Mouse (Mus musculus) stomach, embryonic 14.5 days (tissue): ENCODE data around the gene Pigr. TPM values are rescaled to one million over a fixed set of nuclear protein-coding genes. Genes with fewer than 3 reads are reported as not detected.

ENCODE experiments used
- polyA plus RNA-seq: library from polyadenylated mRNA; unstranded; fragments of >200 nt; fragmentation: Nextera tagmentation; extraction: Ambion mirVana; gene quantifications from 2 replicates; pipeline ENCODE4 v1.2.1, GENCODE M21; 2014

Gene Pigr
- polyA plus RNA-seq, 1 experiment from 2014 or later: not detected

Other genes with a start within 250 kb of the Pigr start
- gene Zp3r, start 197.1 kb upstream of the Pigr start, polyA plus RNA-seq: 0.14 and 0.52 TPM in 2 replicates
- gene C4bp, start 165.1 kb upstream of the Pigr start, polyA plus RNA-seq: 0.17 and 0.27 TPM in 2 replicates
- gene Gm29427, start 110.9 kb upstream of the Pigr start, polyA plus RNA-seq: not detected in 2 replicates
- 11.9 and 12.0 TPM in 2 replicates for gene Yod1, start 109.4 kb upstream of the Pigr start, polyA plus RNA-seq
- 11.1 and 11.2 TPM in 2 replicates for gene Pfkfb2, start 97.4 kb upstream of the Pigr start, polyA plus RNA-seq
- 28.6 and 28.7 TPM in 2 replicates for gene AA986860, start 94.7 kb upstream of the Pigr start, polyA plus RNA-seq
- gene Fcamr, start 25.8 kb upstream of the Pigr start, polyA plus RNA-seq: 0.22 TPM in 1 of 2 replicates, not detected in the other
- gene Fcmr, start 39.0 kb downstream of the Pigr start, polyA plus RNA-seq: not detected in 2 replicates
- gene Il24, start 60.8 kb downstream of the Pigr start, polyA plus RNA-seq: not detected in 2 replicates
- gene Il20, start 84.8 kb downstream of the Pigr start, polyA plus RNA-seq: not detected in 2 replicates
- gene Il19, start 113.4 kb downstream of the Pigr start, polyA plus RNA-seq: not detected in 2 replicates
- gene Il10, start 193.2 kb downstream of the Pigr start, polyA plus RNA-seq: 0.20 and 0.38 TPM in 2 replicates